Mouse (Mus musculus) G1E-ER4 (cell line): ENCODE data around the gene Slc30a3. TPM values are rescaled to one million over a fixed set of nuclear protein-coding genes. Genes with fewer than 3 reads are reported as not detected.

Experiments used
- GATA1 ChIP-seq: IDR thresholded peaks from one replicate; pipeline ENCODE4 v1.8.0; 2012; ENCODE audit warnings: low read length, inconsistent platforms
- polyA plus RNA-seq: library from polyadenylated mRNA; stranded (reverse); fragments of >175 nt; gene quantifications from 2 replicates; pipeline ENCODE4 v1.2.3, GENCODE M21; 2012

Slc30a3 gene
- not detected in 2 replicates for polyA plus RNA-seq

DNA sequence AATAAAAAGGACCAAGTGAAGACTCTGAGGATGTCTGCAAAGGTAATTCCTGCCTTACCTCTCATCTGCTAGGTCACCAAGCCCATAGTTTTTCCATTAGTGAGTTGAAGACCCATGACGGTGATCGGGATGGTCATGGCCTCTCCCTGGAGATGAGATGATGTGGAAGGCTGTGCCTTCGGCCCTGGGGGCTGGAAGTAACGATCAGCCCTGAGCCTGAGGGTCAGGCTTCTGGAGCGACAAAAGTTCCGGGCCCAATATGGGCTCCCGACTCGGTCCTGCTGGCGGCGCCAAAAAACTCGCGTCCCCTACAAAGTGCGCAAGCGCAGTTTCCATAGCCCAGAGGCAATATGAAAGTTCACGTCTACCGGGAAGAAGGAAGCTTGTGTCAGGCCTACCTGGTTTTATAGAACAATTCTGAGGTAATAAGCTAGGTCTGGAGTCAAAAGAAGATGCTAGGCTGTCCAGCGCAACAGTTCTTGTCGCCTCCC is at the start of gene Slc30a3:
Gene Slc30a3 (minus strand): TSS at position 238 of the 491 bp plus-strand sequence.
- TF ChIP-seq GATA1, result no peak

DNA sequence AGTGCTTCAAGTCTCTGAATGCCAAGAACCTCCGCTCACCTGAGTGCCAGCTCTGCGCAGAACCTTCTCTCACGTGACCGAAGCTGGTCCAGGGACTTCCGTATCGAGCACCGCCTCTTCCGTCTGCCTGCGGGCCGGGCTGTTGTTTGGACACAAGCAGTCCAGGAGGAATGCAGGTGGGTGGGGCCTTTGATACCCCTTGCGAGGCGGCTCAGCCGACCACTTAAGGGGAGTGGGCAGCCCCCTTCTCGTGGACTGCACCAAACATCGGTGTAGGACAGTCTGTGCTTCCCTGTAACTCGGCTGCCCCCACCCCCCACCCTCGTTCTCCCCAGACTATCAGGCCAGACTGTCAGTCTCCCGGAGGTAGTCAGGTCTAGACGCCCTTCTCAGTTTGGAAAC is 46.1 kb upstream of the Slc30a3 start, which contains the start of gene Mpv17:
Gene Mpv17 (minus strand): TSS at position 100 of the 402 bp plus-strand sequence.
- no peak for TF ChIP-seq GATA1

DNA sequence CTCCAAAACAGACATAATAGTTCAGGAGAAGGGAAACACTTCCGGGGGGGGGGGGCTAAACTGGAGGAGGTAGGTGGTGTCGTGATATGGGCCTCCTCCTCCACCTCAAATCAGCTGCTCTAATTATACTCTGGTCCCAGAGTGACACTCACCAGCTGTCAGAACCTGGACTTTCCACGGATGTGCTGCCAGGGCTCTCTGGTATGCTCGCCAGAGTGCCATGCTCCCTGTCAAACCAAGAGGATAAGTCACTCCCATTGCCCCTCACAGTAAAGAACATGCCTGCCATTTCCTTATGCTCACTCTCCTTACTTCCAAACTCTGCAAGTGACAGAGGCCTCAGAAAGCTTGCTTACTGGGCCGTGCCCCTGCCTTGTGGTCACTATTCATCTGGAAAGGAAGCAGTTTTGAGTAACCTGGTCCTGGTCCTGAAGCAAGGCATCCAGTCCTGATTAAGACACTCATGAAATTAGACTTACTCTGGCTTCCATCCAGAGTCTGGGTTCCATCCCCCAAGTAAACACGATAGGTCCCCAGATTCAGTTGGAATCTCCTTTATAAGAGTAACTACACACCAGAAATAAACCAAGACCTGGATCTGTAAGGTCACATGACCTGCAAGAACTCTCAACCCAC is 45.6 kb upstream of the Slc30a3 start:
- TF ChIP-seq GATA1, result no peak

DNA sequence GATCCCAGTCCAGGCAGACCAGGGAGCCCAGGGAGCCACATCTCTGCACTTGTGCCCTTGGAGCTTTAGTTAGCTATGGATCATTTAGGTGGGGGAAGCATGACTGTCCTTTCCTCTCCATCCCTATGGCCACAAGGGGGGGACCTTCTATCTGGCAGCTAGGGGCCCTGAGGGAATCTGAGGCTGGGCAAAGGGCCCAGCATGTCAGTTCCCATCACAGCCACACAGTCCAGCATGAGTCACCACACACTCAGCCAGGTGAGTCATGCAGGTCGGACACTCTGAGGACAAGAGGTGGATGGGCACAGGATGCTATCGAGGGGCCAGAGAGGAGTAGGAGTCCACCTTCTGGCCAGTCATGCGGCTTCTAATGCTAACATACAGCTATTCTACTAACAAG is 43.7 kb upstream of the Slc30a3 start:
- TF ChIP-seq GATA1, result no peak

- TF ChIP-seq GATA1, result no peak
Measured at GRCm38 (mm10) chr5:31149781-31150180, 41.7 kb upstream of the Slc30a3 start.

GRCm38 (mm10) chr5:31138968-31139425 is 31.0 kb upstream of the Slc30a3 start:
- no peak for TF ChIP-seq GATA1

DNA sequence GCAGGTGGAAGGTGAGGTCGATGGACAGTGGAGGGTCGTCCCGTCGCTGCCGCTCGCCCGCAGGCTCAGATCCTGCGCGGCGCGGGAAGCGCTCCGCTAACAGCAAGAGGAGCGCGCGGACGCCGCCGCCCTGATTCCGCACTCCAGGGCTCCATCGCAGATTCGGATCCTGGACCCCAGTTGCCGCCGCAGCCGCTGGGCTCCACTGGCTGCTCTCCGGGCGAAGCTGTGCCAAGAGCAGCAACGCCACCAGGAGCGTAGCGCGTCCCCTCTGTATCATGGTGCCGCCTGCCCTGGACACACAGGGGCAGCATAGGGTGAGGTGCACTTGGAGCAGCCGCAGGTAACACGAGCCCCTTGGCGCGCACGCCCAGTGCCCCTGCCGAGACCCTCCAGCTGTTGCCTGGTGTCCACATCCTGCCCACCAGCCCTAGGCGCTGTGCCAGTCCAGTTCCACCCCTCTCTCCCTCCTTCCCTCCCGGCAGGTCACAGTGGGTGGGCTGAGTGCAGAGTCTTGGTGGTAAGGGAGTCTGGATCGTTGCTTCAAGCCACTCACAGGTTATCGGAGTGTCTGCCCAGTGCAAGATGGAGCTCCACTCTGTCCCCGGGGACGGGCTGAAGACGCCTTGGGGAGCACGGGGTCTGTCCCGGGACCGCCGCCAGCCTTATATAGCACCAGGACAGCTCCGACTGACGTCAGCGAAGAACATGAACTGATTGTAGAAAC is 30.4 kb upstream of the Slc30a3 start, which contains the start of gene Ucn:
Gene Ucn (minus strand): TSS at position 589 of the 727 bp plus-strand sequence.
- TF ChIP-seq GATA1, result no peak

- no peak for TF ChIP-seq GATA1
Measured at GRCm38 (mm10) chr5:31137658-31138057, 29.6 kb upstream of the Slc30a3 start.

- TF ChIP-seq GATA1, result no peak
Measured at GRCm38 (mm10) chr5:31136730-31137424, 28.8 kb upstream of the Slc30a3 start.

DNA sequence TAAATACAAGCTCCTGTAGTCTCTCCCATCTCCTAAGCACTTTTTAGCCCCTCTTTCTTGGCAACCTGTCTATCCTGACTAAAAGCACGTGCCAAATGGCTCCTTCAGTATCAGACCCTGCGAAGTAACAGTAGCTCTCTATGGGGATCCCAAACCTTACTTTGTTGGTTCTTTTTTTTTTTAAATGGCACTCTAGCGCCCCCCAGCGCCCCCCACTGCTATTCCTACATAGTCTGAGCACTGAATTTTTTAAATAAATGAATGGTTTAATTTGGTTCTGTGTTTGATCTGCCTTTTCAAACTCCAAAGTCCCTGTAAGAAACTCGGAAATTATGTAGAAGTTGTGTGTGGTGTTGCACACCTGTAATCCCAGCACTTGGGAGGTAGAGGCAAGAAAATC is 18.0 kb upstream of the Slc30a3 start:
- TF ChIP-seq GATA1, result no peak

GRCm38 (mm10) chr5:31123481-31123880 is 15.4 kb upstream of the Slc30a3 start:
- no peak for TF ChIP-seq GATA1

DNA sequence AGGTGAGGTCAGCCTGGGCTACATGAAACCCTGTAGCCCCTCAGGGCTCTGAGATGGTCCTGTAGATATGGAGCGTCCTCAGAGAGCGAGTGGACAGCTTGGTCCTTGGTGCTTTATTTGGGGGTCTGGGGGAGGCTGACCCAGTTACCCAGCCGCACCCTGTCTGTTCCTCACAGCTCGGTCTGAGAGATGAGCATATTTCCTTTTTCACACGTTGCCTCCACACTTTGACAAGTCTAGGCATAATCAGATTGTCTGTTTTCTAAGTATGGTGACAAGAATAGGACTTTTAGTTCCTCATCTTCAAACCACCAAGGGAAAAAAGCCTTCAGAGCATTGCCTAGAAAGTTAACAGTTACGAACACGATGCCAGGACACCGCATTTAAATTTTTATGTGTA is 13.1 kb upstream of the Slc30a3 start:
- no peak for TF ChIP-seq GATA1

GRCm38 (mm10) chr5:31116912-31117311 is 8.9 kb upstream of the Slc30a3 start:
- no peak for TF ChIP-seq GATA1

DNA sequence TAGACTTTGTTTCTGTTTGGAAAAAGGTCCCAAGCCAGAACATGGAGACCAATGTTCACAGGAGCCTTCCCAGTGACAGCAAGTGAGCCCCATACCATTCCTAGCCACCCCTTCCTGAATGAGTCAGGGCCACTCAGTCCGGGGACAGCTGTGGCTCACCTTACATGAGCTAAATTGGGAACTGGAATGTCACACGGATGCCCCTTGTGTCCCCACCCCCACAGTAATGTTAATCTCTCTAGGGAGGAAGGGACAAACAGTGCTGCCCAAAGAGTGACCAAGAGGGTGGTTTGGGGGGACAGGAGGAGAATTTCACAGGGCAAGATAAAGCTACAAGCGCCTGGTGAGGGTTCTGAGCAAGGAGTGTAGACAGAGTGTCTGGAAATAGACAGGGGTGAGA is 8.3 kb upstream of the Slc30a3 start, which contains the start of gene Trim54:
Gene Trim54 (plus strand): TSS at position 359 of the 400 bp plus-strand sequence.
- TF ChIP-seq GATA1, result no peak

DNA sequence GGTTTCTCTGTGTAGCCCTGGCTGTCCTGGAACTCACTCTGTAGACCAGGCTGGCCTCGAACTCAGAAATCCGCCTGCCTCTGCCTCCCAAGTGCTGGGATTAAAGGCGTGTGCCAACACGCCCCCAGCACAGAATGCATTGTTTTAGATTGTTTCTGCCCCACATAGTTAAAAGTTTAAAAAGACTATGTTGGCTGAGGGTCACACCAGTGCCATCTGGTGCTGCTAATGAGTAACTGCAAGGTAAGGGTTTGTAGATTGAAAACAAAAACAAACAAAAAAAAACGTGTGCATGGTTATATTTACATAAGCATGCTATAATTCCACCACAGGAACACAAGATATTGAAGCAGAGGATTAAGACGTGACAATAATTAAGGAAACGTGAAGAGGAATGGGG is 2.7 kb upstream of the Slc30a3 start:
- TF ChIP-seq GATA1, result no peak

DNA sequence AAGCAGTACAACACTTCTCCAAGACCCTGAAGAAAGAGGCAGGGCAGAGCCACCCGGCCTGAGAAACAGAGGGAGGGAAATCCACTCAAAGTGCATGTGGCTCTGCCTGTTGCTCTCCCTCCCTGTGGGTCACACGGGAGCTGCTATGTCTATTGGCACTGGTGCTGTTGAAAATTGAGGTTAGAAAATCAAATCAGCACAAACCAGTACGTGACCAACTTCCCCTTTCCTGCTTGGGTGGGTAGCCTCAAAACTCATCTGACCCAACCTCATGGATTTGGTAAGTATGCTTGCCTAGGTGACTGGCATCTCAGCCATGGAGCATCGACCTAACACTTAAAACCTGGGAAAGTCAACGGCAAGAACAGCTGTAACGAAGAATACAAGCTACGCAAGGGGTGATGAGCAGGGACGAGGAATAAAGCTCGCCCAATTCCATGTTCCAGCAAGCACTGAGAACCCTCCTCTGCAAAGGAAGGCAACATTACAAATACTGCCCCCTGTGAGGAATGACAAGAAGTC is 2.2 kb downstream of the Slc30a3 start, which contains the start of gene Dnajc5g:
Gene Dnajc5g (plus strand): TSS at position 472 of the 522 bp plus-strand sequence.
- no peak for TF ChIP-seq GATA1
